Mouse (Mus musculus): ENCODE measurements around the gene Zfp777. TPM values are rescaled to one million over a fixed set of nuclear protein-coding genes. Genes with fewer than 3 reads are reported as not detected.

Gene Zfp777
- polyA plus RNA-seq, 1 experiment = 27.6 TPM

DNA sequence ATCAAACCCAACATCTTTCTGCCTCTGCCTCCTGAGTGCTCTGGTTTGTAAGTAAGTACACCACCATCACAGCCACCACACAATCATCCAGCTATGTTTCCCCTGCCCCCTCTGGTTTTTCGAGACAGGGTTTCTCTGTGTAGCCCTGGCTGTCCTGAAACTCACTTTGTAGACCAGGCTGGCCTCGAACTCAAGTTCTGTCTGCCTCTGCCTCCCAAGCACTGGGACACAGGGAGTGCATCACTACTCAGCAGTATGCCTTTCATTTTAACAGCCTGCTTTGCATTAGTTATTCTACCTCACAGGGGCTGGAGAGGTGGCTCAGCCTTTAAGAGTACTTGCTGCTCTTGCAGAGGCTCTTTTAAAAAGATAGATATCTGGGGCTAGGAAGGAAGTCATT is 3.0 kb upstream of the Zfp777 start:
- TF ChIP-seq CTCF (IDR thresholded peaks at IDR 0.05; ENCODE audit: borderline replicate concordance, insufficient read depth, low read depth, low read length) = no peak

DNA sequence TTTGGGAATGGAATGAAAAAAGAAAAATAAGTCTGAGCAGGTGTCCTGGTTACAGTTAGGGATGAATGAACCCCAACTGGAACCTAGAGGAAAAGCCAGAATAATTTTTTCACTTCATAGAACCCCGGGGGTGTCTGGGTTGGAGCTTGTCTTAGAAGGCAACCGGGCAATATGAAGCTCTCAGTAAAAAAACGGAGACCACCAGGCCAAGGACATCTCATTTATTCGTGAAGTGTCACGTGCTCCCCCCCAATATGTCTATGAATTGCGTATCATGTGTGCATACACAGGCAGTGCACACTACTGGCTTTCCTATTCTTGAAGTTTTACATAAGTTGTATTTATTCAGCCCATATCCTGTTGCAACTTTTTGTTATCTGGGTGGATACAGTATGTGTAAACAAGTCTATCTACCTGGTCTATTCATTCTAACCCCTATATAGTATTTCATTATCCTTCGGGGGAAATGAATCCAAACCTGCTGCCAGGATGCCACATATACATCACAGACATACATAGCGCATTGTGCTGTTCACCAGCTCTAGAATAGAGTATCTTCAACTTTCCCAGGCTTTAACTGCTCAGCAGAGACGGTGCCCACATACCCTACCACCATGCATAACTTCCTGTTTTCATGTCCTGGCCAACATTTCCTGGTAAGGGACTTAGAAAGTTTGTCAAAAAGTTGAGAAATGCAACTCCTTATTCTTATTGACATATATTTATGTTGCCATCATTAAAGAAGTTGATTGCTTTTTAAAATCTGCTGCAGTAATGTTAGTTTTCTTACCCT is 758 bp upstream of the Zfp777 start:
- 28% methylated on average over 9 of the region's 9 CpGs for WGBS
- TF ChIP-seq POLR2A (IDR thresholded peaks at IDR 0.05; ENCODE audit: borderline replicate concordance, insufficient read depth, low read length) (no peak), CTCF (IDR thresholded peaks at IDR 0.05; ENCODE audit: borderline replicate concordance, insufficient read depth, low read depth, low read length) (no peak)
- Histone ChIP-seq H3K27me3 (ENCODE audit: control insufficient read depth, insufficient read depth, low read length) (no peaks in the 10 kb centered on the region), H3K27ac (ENCODE audit: insufficient read depth, low read length) (no peak overlapping the region; the same call in 1 of the 2 replicates), H3K4me1 (ENCODE audit: control insufficient read depth, insufficient read depth, low read length) (no peaks in the 10 kb centered on the region; the same call in 1 of the 2 replicates), H3K4me3 (replicated peaks; ENCODE audit: insufficient read depth, low read depth, low read length) (peak overlapping the region; percentile 84)
- DNase-seq = no peak

More for the DNA sequence above, 3.0 kb upstream of the Zfp777 start:
- H3K27ac ChIP-seq (ENCODE audit: insufficient read depth, low read length) = no peak overlapping the region
- no peaks in the 10 kb centered on the region; the same call in 1 of the 2 replicates for H3K4me1 ChIP-seq (ENCODE audit: control insufficient read depth, insufficient read depth, low read length)
- no peaks in the 10 kb centered on the region for H3K27me3 ChIP-seq (ENCODE audit: control insufficient read depth, insufficient read depth, low read length)
- 83% methylated on average over 2 of the region's 2 CpGs for WGBS
- H3K4me3 ChIP-seq (replicated peaks; ENCODE audit: insufficient read depth, low read depth, low read length) = no peak overlapping the region
- no peak for DNase-seq

GRCm38 (mm10) chr6:48047450-48048351 is 1.0 kb downstream of the Zfp777 start:
- Histone ChIP-seq H3K4me1 (ENCODE audit: control insufficient read depth, insufficient read depth, low read length) (no peaks in the 10 kb centered on the region; the same call in 1 of the 2 replicates), H3K27ac (ENCODE audit: insufficient read depth, low read length) (peak overlapping the region; percentile 57), H3K4me3 (replicated peaks; ENCODE audit: insufficient read depth, low read depth, low read length) (peak overlapping the region; percentile 83), H3K27me3 (ENCODE audit: control insufficient read depth, insufficient read depth, low read length) (no peaks in the 10 kb centered on the region)
- no peak for TF ChIP-seq CTCF (IDR thresholded peaks at IDR 0.05; ENCODE audit: borderline replicate concordance, insufficient read depth, low read depth, low read length)
- no peak for TF ChIP-seq POLR2A (IDR thresholded peaks at IDR 0.05; ENCODE audit: borderline replicate concordance, insufficient read depth, low read length)
- WGBS = 10% methylated on average over 144 of the region's 150 CpGs
- DNase-seq = peak; percentile 55 to 72

DNA sequence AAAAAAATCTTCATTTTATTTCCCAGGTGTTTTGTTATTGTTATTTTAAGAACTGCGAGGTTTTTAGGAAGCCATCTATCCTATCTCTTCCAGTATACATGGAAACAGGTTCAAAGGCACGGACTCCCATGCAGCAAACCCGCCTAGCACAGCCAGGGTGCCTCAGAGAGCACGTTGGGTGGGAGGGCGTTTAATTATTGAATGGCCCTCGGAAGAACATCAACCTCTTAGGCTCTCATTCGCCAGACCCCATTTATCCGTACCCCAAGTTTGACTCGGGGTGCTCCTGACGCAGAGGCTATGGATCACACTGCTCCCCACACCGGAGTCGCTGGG is 1.6 kb downstream of the Zfp777 start:
- H3K27ac ChIP-seq (ENCODE audit: insufficient read depth, low read length) = no peak overlapping the region
- WGBS = 3% methylated on average over 12 of the region's 12 CpGs
- no peaks in the 10 kb centered on the region for H3K27me3 ChIP-seq (ENCODE audit: control insufficient read depth, insufficient read depth, low read length)
- TF ChIP-seq CTCF (IDR thresholded peaks at IDR 0.05; ENCODE audit: borderline replicate concordance, insufficient read depth, low read depth, low read length) = no peak
- TF ChIP-seq POLR2A (IDR thresholded peaks at IDR 0.05; ENCODE audit: borderline replicate concordance, insufficient read depth, low read length) = no peak
- DNase-seq = no peak
- H3K4me1 ChIP-seq (ENCODE audit: control insufficient read depth, insufficient read depth, low read length) = no peaks in the 10 kb centered on the region; the same call in 1 of the 2 replicates
- H3K4me3 ChIP-seq (replicated peaks; ENCODE audit: insufficient read depth, low read depth, low read length) = peak overlapping the region; percentile 83

- Histone ChIP-seq H3K4me3 (replicated peaks; ENCODE audit: insufficient read depth, low read depth, low read length) (no peak overlapping the region), H3K4me1 (ENCODE audit: control insufficient read depth, insufficient read depth, low read length) (no peaks in the 10 kb centered on the region; the same call in 1 of the 2 replicates), H3K27me3 (ENCODE audit: control insufficient read depth, insufficient read depth, low read length) (no peaks in the 10 kb centered on the region), H3K27ac (ENCODE audit: insufficient read depth, low read length) (no peak overlapping the region)
- DNase-seq = no peak
- no peak for TF ChIP-seq POLR2A (IDR thresholded peaks at IDR 0.05; ENCODE audit: borderline replicate concordance, insufficient read depth, low read length)
- TF ChIP-seq CTCF (IDR thresholded peaks at IDR 0.05; ENCODE audit: borderline replicate concordance, insufficient read depth, low read depth, low read length) = no peak
These were observed 16.1 kb downstream of the Zfp777 start for GRCm38 (mm10) chr6:48032661-48033060.

DNA sequence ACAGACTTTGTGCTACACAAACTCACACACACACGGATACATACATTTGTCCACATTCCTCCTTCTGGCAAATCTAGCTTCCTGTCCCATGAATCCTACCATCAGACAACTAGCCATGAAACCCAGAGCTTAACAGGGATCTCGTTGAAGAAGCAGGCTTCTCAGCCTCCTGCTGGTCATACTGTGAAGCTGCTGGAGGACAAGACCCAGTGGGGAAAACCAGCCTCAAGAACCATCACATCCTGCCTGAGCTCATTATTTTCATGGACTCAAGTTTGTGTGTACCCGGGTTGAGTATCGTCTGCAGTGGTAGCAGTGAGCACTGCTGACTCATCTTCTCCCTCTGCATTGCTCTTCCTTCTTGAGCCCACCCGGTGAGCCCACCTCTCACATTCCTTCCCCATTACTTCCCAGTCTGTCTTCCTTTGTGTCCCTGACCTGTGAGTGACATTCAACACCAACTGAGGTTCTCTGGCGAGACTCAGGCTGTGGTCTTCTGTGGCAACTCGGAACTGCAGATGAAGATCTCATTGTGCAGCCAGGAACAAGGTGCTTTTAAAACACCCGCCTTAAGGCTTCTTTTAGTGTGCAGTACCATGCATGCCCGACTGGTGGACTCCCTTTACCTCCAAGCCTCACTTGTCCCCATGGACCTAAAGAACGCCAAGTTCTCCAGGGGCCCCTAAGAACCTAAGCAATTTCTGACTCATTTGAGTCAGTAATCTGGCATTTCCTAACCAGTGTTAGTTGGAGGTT is 22.6 kb downstream of the Zfp777 start:
- 84% methylated on average over 10 of the region's 10 CpGs for WGBS
- TF ChIP-seq CTCF (IDR thresholded peaks at IDR 0.05; ENCODE audit: borderline replicate concordance, insufficient read depth, low read depth, low read length) (0 out of 2 replicates have a peak, but pooled peaks have one; percentile 13), POLR2A (IDR thresholded peaks at IDR 0.05; ENCODE audit: borderline replicate concordance, insufficient read depth, low read length) (no peak)

DNA sequence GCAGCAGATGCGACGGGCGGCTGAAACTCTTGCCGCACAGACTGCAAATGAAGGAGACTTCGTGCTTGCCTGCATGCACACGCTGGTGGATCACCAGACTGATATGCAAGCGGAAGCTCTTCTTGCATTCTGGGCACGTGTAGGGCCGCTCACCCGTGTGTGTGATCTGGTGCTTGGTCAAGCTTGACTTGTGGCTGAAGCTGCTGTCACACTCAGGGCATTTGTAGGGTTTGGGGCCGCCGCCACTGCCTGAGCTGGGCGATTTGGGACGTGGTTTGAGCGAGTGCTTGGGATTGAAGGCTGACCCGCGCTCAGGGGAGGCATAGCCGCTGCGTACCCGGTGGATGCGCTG is 23.7 kb downstream of the Zfp777 start:
- H3K27ac ChIP-seq (ENCODE audit: insufficient read depth, low read length) = no peak overlapping the region
- WGBS = 79% methylated on average over 21 of the region's 21 CpGs
- TF ChIP-seq POLR2A (IDR thresholded peaks at IDR 0.05; ENCODE audit: borderline replicate concordance, insufficient read depth, low read length) (no peak), CTCF (IDR thresholded peaks at IDR 0.05; ENCODE audit: borderline replicate concordance, insufficient read depth, low read depth, low read length) (no peak)
- H3K4me3 ChIP-seq (replicated peaks; ENCODE audit: insufficient read depth, low read depth, low read length) = no peak overlapping the region
- DNase-seq = no peak
- no peaks in the 10 kb centered on the region for H3K27me3 ChIP-seq (ENCODE audit: control insufficient read depth, insufficient read depth, low read length)
- H3K4me1 ChIP-seq (ENCODE audit: control insufficient read depth, insufficient read depth, low read length) = peaks cover 17% of the 10 kb centered on the region; the same call in 1 of the 2 replicates

More for the DNA sequence above, 22.6 kb downstream of the Zfp777 start:
- no peak overlapping the region for H3K4me3 ChIP-seq (replicated peaks; ENCODE audit: insufficient read depth, low read depth, low read length)
- peaks cover 15% of the 10 kb centered on the region; the same call in 1 of the 2 replicates for H3K4me1 ChIP-seq (ENCODE audit: control insufficient read depth, insufficient read depth, low read length)
- DNase-seq = no peak
- H3K27ac ChIP-seq (ENCODE audit: insufficient read depth, low read length) = no peak overlapping the region
- H3K27me3 ChIP-seq (ENCODE audit: control insufficient read depth, insufficient read depth, low read length) = no peaks in the 10 kb centered on the region
